Mouse (Mus musculus): ENCODE data around the gene Hmgxb4. TPM values are rescaled to one million over a fixed set of nuclear protein-coding genes. Genes with fewer than 3 reads are reported as not detected.

The Hmgxb4 gene
- total and polyA plus RNA-seq, 3 experiments: 21.8 to 32.6 TPM; not detected in 1

DNA sequence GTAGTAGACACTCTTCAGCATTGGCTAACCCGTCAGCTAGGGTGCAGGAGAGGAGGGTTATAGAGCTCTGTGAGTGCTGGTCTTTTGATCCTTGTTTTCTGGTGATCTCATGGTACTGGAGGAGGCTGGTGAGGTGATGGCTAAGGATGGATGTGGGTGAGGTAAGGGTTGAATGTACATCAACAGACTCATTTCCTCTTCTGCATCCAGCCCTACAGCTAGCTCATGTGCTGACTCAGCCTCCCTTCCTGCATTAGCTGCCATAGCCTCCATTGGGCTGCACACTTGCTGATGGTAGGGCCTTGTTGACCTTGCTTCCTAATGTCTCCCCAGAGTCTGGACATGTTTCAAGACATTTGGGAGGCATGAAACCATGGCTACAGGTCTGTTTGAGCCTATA is 49.8 kb downstream of the Hmgxb4 start:
- H3K27ac ChIP-seq (ENCODE audit: control insufficient read depth, low read depth, low read length): no peak overlapping the region
- DNase-seq (ENCODE audit: low read depth, low spot score): no peak

DNA sequence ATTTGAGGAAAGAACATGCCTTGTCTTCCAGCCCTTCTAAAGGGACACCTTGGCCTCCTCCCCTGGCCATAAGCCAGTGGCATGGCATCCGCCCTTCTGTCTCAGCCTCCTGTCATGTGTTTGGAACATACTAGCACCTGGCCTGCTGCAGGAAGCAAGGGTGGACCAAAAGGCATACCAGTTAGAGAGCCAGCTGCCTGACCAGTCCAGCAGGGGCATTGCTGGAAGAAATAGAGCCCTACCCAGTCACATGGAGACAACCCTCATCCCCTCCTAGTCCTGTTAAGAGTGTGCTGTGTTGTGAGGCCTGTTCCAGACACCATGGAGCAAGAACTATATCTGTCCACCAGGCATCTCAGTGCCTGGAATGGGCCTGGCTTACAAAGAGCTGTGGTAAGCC is 53.1 kb downstream of the Hmgxb4 start:
- Histone ChIP-seq H3K27ac (ENCODE audit: control insufficient read depth, low read depth, low read length) (no peak overlapping the region), H3K27me3 (ENCODE audit: control insufficient read depth in 1 of 2, insufficient read depth in 2 of 2, low read length in 2 of 2) (no peaks in the 10 kb centered on the region), H3K79me2 (ENCODE audit: control insufficient read depth, insufficient read depth, low read length, poor library complexity) (no peaks in the 10 kb centered on the region), H3K36me3 (ENCODE audit: control insufficient read depth in 1 of 2, insufficient read depth in 2 of 2, low read length in 2 of 2) (peaks cover 0 to 1% of the 10 kb centered on the region in 2 experiments; a peak in 1 of 4 replicates), H3K4me3 (ENCODE audit: control insufficient read depth in 1 of 2, insufficient read depth in 1 of 2, low read depth in 2 of 2, low read length in 2 of 2) (no peak overlapping the region), H3K9ac (ENCODE audit: control insufficient read depth, low read depth, low read length, poor library complexity, severe bottlenecking) (no peak overlapping the region), H3K9me3 (replicated peaks; ENCODE audit: insufficient read depth, low read length) (no peaks in the 10 kb centered on the region), H3K4me1 (ENCODE audit: control insufficient read depth in 1 of 2, insufficient read depth in 2 of 2, low read length in 2 of 2) (no peaks in the 10 kb centered on the region)
- TF ChIP-seq CTCF (IDR thresholded peaks at IDR 0.05 in 2 of 3, conservative IDR thresholded peaks at IDR 0.05 in 1 of 3; ENCODE audit: control insufficient read depth in 1 of 3, insufficient read depth in 1 of 3, low read depth in 2 of 3, low read length in 3 of 3, poor library complexity in 1 of 3, severe bottlenecking in 1 of 3): no peak
- TF ChIP-seq JUND (IDR thresholded peaks at IDR 0.05; ENCODE audit: low read depth, low read length): no peak
- no peak for TF ChIP-seq UBTF (IDR thresholded peaks at IDR 0.05; ENCODE audit: borderline replicate concordance, insufficient read depth, low read depth, low read length)
- no peak for TF ChIP-seq MAX (IDR thresholded peaks at IDR 0.05; ENCODE audit: low read length)
- no peak for TF ChIP-seq RCOR1 (IDR thresholded peaks at IDR 0.05; ENCODE audit: low read depth, low read length)
- no peak for TF ChIP-seq POLR2AphosphoS2 (IDR thresholded peaks at IDR 0.05; ENCODE audit: low read length)
- no peak for TF ChIP-seq RAD21 (IDR thresholded peaks at IDR 0.05; ENCODE audit: low read depth, low read length)
- TF ChIP-seq MAZ (IDR thresholded peaks at IDR 0.05; ENCODE audit: low read depth, low read length): no peak
- TF ChIP-seq POLR2A (IDR thresholded peaks at IDR 0.05; ENCODE audit: control insufficient read depth in 1 of 2, insufficient read depth in 1 of 2, low read depth in 1 of 2, low read length in 2 of 2, poor library complexity in 1 of 2): no peak
- DNase-seq (ENCODE audit: low read depth, low spot score): no peak

More for the DNA sequence above, 49.8 kb downstream of the Hmgxb4 start:
- Histone ChIP-seq H3K79me2 (ENCODE audit: control insufficient read depth, insufficient read depth, low read length, poor library complexity) (no peaks in the 10 kb centered on the region), H3K9ac (ENCODE audit: control insufficient read depth, low read depth, low read length, poor library complexity, severe bottlenecking) (no peak overlapping the region), H3K27me3 (ENCODE audit: control insufficient read depth in 1 of 2, insufficient read depth in 2 of 2, low read length in 2 of 2) (no peaks in the 10 kb centered on the region), H3K4me1 (ENCODE audit: control insufficient read depth in 1 of 2, insufficient read depth in 2 of 2, low read length in 2 of 2) (no peaks in the 10 kb centered on the region), H3K36me3 (ENCODE audit: control insufficient read depth in 1 of 2, insufficient read depth in 2 of 2, low read length in 2 of 2) (no peaks in the 10 kb centered on the region), H3K4me3 (ENCODE audit: control insufficient read depth in 1 of 2, insufficient read depth in 1 of 2, low read depth in 2 of 2, low read length in 2 of 2) (no peak overlapping the region), H3K9me3 (replicated peaks; ENCODE audit: insufficient read depth, low read length) (no peaks in the 10 kb centered on the region)
- no peak for TF ChIP-seq CHD2 (IDR thresholded peaks at IDR 0.05; ENCODE audit: low read length)
- no peak for TF ChIP-seq CTCF (IDR thresholded peaks at IDR 0.05 in 2 of 3, conservative IDR thresholded peaks at IDR 0.05 in 1 of 3; ENCODE audit: control insufficient read depth in 1 of 3, insufficient read depth in 1 of 3, low read depth in 2 of 3, low read length in 3 of 3, poor library complexity in 1 of 3, severe bottlenecking in 1 of 3)
- no peak for TF ChIP-seq ZMIZ1 (IDR thresholded peaks at IDR 0.05; ENCODE audit: low read depth, low read length)
- no peak for TF ChIP-seq USF2 (IDR thresholded peaks at IDR 0.05; ENCODE audit: borderline replicate concordance in 1 of 2, insufficient read depth in 1 of 2, low read depth in 1 of 2, low read length in 2 of 2)
- no peak for TF ChIP-seq ZC3H11A (IDR thresholded peaks at IDR 0.05; ENCODE audit: low read depth, low read length)
- no peak for TF ChIP-seq GATA1 (IDR thresholded peaks at IDR 0.05; ENCODE audit: low read depth, low read length)
- no peak for TF ChIP-seq RCOR1 (IDR thresholded peaks at IDR 0.05; ENCODE audit: low read depth, low read length)
- no peak for TF ChIP-seq TCF12 (IDR thresholded peaks at IDR 0.05; ENCODE audit: low read depth, low read length)
- no peak for TF ChIP-seq SIN3A (IDR thresholded peaks at IDR 0.05; ENCODE audit: low read length)
- TF ChIP-seq MEF2A (IDR thresholded peaks at IDR 0.05; ENCODE audit: extremely low read depth, insufficient replicate concordance, low read depth, low read length, poor library complexity, severe bottlenecking): no peak
- TF ChIP-seq BHLHE40 (IDR thresholded peaks at IDR 0.05; ENCODE audit: borderline replicate concordance, low read depth, low read length): no peak
- no peak for TF ChIP-seq MAZ (IDR thresholded peaks at IDR 0.05; ENCODE audit: low read depth, low read length)
- no peak for TF ChIP-seq TAL1 (IDR thresholded peaks at IDR 0.05; ENCODE audit: low read length)
- TF ChIP-seq JUND (IDR thresholded peaks at IDR 0.05; ENCODE audit: low read depth, low read length): no peak
- no peak for TF ChIP-seq GABPA (IDR thresholded peaks at IDR 0.05; ENCODE audit: low read depth, low read length)
- no peak for TF ChIP-seq UBTF (IDR thresholded peaks at IDR 0.05; ENCODE audit: borderline replicate concordance, insufficient read depth, low read depth, low read length)
- no peak for TF ChIP-seq CHD1 (IDR thresholded peaks at IDR 0.05; ENCODE audit: low read depth, low read length)
